Mouse (Mus musculus) neutrophil, adult 5-6 weeks (primary cell): ENCODE measurements around the gene 2010111I01Rik. TPM values are rescaled to one million over a fixed set of nuclear protein-coding genes. Genes with fewer than 3 reads are reported as not detected.
"Not testable (repeated sequence)": the region's sequence is repeated elsewhere in the genome, so short reads cannot be mapped to it uniquely, and the experiment has no call there.

Experiments
- ATAC-seq: fragments of 151-379, 151-347 bp; 2 replicates; pipeline ENCODE4 v1.8.0; 2017; ENCODE audit warnings: mild to moderate bottlenecking, moderate TSS enrichment; ENCODE audit not compliant: insufficient number of reproducible peaks, poor library complexity, low FRiP score, severe bottlenecking; ENCODE audit errors: extremely low read depth
- total RNA-seq: library from RNA; stranded (forward); fragments of 200-1000 nt; gene quantifications from 2 replicates; pipeline ENCODE4 v1.2.3, GENCODE M21; 2017

Gene 2010111I01Rik
- total RNA-seq, 1 experiment from 2014 or later: 44.1 TPM

DNA sequence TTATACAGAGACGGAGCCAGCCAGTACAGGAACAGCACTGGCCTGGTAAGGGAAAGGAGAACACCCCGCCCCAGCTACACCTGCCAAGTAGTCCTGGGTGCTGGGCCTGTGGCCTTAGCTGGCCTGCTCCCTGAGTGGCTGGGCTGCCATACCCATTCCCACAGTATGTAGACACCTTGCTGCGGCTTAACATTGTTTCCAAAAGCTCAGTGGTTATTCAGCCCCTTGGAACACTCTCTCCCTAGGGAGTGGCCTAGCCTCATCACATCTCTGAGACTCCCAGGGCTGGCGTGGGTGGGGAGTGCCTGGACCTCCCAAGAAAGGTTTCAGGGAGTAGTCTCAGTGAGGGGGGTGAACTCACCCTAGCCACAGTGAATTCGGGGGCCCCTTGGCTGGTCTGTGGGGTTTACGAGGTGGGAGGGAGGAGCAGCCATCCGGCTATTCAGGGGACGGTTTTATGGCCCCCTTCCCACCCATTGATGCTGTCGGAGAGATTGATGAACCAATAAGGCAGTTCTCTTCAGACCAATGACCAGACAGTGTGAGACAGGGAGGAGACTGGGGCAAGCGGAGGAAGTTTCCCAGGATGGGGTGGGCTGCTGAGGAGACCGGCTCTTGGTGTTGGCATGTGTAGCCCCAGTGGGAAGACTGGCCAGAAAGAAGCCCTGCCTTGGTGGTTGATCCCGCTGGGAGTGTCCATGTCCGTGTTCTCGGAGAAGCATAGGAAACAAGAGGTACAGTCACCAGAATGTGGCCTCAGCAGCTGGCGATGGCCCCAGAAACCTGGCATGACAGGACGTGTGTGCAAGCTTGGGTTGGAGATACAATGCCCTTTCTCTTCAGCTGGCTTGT is 340.7 kb downstream of the 2010111I01Rik start:
- ATAC-seq: no peak

DNA sequence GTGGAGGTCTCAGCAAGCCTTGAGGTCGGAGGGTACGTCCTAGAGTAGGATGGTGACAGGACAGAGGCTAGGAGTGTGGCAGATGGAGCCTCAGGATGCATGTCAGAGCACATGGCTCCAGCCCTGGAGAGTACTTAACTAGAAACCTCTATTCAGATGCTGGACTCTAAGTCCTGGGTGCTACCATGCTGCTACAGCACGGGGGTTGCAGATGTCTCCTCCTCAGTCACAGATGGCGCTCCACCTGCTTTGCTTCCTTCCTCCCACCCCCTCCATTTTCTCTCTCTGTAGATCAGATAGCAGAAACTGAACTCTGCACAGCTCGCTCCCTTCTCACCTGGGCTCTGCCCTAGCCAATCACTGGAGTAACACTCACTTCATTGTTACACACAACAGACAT is 342.1 kb downstream of the 2010111I01Rik start:
- no peak for ATAC-seq

DNA sequence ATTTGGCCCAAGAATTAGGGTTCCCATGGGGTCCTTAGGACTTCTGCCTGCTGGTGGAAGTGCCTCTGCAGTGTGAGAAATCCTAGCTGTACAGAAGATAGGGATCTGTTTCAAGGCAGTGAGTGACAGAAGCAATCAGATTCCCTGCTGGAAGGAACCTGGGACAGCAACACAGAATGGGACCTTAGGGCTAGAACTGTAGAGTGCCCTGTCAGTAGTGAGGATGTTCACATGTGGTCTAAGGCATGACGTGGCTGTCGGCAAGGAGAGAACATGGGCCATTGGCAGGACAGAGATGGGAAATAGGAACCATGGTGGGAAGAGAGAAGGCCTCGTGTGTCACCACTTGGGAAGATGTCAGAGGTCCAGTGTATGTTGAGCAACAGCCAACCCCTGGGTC is 344.9 kb downstream of the 2010111I01Rik start:
- no peak for ATAC-seq

DNA sequence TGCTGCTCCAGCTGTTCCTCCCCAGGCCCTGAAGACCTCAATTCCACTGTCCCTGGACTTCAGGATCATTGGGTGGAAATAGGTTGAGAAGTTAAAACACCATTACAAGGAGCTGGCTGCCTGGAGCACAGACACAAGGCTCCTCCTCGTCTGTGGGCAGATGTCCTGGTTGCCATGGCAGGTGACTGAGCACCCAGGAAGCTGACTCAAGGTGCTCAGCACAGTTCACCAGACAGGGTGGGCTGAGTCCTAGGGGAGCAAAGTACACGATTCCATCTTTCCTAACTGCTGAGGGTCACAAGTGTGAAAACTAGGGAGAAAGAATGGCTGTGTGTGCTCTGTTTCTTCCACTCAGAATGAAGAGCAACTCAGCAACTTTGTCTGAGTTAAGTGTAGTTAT is 346.5 kb downstream of the 2010111I01Rik start:
- ATAC-seq: no peak

DNA sequence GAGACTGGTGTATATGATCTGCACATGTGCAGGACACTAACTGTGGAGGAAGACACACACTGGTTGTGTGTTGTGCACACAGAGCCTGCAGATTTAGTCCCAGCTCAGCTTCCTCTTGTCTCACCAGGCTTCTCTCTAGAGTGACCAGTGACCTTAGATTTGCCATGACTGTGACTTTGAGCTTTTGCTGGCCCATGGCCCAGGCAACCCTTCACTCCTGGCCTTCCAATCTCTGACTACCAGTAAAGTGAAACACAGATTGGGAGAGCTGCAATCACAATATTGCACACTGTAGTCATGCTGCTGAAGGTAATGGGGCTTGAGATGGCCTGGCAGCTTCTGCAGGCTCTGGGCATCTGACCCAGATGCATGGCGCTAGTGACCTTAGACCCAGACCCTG is 348.6 kb downstream of the 2010111I01Rik start:
- ATAC-seq: no peak

DNA sequence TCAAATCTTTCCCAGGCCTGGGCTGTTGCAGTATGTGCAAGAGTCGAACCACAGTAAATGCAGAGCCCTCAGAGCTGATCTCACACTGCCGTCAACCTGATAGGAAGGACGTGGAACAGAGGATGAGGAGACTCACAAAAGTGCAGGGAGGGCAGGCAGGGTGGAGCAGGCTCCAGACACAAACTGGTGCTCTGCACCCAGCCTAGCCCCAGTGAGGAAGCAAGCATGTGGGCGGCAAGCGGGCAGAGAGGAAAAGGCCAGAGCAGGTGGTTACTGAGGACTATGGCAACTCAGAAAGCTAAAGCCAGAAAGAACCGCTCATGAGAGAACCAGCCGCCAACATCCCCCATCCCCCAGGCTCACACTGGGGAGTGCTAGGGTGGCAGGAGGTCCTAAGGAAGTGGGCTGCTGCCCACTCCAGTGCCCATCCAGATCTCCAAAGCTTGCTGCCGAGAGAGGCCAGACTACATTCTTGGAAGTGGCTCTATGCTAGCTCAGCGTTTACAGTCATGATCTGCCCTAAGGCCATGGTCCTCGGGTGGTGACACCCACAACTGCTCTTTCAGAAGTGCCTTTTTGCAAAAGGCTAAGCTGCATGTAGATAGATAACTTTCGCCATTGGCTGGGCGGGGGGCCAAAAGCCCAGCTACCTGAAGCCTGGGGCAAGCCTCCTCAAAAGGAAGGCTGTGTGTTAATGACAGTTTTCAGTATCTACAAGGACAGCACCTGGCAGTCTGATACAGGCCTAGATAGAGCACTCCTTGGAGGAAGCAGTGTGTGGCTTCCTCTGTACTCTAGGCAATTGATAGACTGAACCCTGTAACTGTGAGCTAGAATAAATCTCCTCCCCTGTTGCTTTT is 349.3 kb downstream of the 2010111I01Rik start:
- no peak for ATAC-seq

DNA sequence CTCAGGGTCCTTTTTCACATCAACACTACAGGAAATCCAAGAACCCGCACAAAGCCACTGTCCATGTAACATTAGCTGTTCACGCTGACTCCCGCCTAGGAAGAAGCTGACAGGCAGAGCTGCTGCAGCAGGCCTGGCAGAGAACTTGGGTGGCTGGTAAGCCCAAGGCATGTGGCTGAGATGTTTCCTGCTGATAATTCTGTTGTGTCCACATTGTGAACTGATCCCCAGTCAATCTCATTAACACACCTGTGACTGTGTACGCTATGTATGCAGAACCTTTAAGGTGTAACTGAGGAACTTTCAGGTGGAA is 349.9 kb downstream of the 2010111I01Rik start:
- no peak for ATAC-seq

DNA sequence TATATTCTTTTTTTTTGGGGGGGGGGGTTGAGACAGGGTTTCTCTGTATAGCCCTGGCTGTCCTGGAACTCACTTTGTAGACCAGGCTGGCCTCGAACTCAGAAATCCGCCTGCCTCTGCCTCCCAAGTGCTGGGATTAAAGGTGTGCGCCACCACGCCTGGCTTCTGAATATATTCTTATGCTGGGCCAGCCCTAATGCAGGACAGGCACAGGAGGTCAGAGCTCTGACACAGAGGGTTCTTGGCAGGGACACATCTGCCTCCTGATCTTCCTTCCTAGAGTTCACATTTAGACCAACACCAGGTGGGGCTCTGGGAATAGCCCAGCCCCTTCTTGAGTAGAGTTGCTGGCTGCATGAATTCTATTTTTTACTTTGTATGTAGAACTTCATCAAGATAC is 350.4 kb downstream of the 2010111I01Rik start:
- not testable (repeated sequence) for ATAC-seq

DNA sequence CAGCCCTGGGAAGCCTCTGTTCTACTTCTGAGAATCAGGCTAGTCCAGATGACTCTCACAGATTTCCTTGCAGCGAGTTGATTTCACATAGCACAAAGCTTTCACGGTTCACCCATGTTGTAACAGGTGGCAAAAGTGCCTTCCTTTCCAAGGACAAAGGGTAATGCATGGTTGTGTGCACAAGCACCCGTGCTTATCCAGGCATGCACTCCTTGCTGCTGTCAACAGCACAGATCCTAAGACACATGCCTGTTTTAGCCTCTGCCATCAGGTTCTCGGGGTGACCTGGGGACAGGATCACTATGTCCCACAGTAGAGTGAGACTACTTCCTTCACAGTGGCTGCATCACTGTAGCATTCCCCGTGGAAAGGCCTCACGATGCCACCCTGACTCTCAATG is 351.1 kb downstream of the 2010111I01Rik start:
- no peak for ATAC-seq

DNA sequence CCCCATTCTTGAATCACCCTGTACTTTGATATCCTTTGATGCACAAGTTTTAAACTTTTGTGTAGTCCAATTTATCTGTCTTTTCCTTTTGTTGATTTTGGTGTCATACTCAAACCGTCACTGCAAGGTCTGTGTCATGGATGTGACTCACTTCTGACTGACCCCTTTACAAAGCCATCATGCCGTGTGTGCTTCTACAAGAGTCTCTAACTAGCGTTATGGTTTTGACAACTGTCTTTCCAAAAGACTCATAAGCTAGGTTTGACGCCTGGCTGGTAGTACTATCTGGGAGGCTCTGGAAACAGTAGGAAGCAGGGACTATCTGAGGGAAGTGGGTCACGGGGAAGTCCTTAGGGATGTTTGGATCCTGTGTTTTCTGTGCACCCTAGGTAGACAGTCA is 351.7 kb downstream of the 2010111I01Rik start:
- ATAC-seq: no peak

DNA sequence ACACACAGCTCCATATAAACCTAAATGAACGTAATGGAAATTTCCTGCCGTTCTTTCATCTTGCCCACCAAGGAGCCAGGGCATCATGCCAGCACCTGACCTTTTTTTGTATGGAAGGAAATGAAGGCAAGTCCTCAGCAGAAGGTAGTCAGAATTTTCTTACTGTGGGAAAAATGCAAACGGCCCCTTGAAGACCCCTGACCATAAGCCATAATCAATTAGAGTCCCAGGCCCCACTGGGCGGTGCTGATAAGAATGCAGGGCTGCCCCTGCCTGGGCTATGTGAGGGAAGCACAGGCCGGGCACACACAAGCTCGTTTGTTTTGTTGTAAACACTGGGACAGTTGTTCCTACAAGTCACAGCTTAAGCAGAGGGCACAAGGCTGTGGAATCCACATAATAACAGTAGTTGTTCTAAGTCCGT is 353.0 kb downstream of the 2010111I01Rik start:
- no peak for ATAC-seq

DNA sequence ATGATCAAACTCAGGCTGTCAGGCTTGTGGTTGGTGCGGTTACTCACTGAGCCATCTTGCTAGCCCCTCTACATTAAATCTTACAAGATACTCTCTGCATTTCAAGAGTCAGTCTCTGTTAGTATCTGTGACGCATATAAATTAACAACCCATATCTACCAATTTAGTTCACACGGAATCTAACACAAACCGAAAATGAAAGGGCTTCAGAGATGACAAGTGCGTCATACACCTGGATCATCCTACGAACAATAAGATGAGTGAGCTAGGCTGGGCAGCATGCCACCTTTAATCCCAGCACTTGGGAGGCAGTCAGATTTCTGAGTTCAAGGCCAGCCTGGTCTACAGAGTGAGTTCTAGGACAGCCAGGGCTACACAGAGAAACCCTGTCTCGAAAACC is 355.1 kb downstream of the 2010111I01Rik start:
- no peak for ATAC-seq

DNA sequence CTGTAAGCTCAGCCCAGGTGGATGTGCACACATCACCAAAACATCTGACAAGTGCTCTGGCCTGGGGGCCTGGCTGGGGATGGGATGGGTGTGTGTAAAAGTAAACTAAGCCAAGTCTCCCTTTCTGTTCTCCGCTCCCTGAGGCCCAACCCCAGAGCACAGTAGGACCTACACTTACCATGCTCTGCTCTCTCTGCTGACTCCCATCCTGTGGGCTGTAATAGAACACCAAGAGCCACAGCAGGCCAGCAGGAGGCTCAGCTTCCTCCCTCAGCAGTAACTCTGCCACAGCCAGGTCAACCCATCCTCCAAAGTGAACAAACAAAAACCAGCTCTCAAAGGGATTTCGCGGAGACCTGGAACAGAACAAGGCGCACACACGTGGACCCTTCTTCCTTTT is 357.0 kb downstream of the 2010111I01Rik start:
- ATAC-seq: no peak

DNA sequence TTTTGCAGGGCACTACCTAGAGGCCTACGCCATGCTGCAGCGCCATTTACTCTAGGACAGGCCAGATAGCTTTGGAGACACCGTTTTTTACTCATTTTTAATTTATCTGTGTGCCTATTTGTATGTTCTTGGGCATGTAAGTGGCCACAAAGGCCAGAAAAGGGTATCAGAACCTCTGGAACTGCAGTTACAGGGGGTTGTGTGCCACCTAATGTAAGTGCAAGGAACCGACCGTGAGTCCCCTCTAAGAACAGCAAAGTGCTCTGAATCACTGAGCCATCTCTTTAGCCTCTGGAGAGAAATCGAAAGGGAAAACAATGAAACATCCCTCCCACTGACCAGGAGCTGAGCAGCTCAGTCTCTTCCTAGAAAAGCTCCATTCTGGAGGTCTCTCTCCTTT is 358.1 kb downstream of the 2010111I01Rik start:
- ATAC-seq: no peak

DNA sequence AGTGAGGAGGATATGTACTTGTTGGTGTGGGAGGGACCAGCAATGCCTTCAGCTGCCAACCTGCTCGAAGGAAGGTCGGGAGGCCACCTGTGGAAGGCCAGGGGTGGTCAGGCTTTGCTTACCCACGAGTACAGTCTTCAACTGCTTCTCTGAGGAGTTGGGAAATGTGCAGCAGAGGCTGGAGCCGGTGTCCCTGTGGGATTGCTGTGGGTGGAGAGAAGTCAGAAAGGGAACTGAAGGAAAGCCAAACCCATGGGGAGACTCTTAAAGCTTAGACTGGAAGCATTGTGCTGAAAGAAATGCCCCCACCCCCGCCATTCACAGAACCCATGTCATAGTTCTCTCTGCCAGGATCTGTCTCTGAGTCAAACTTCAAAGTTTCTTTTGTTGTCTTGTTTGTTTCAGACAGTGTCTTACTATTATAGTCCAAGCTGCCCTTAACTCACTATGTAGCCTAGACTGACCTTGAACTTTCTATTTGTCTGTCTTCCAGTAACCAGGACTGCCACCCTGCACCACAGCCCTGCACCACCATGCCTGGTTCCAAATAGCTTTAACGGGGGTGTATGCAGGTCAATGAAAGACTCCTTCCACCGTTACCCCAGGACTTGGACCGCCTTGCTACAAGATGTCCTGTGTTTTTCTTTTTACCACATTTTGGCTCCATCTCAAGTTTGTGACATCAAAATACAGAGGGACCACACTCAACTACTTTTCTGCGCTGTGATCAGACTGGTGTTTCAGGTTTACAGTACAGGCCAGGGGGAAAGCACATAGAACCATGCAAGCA is 358.8 kb downstream of the 2010111I01Rik start:
- ATAC-seq: no peak

DNA sequence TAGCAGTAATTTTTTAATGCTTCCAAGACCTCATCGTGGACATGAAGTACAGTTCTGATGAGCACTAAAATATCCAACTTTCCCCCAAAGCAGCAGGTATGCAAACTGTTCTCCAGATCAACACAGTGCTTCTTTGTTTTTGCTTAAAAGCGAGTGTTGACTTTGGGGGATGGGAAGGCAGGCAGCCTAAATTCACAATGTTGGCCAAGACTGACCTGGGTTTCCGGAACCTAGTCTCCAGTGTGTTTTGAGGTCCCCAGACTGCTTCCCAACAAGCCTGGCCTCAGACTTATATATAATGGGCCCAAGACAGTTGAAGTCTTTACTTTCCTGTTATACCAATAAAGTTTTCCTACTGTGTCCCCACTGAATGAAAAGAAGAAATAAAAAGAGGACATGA is 359.6 kb downstream of the 2010111I01Rik start:
- ATAC-seq: no peak

DNA sequence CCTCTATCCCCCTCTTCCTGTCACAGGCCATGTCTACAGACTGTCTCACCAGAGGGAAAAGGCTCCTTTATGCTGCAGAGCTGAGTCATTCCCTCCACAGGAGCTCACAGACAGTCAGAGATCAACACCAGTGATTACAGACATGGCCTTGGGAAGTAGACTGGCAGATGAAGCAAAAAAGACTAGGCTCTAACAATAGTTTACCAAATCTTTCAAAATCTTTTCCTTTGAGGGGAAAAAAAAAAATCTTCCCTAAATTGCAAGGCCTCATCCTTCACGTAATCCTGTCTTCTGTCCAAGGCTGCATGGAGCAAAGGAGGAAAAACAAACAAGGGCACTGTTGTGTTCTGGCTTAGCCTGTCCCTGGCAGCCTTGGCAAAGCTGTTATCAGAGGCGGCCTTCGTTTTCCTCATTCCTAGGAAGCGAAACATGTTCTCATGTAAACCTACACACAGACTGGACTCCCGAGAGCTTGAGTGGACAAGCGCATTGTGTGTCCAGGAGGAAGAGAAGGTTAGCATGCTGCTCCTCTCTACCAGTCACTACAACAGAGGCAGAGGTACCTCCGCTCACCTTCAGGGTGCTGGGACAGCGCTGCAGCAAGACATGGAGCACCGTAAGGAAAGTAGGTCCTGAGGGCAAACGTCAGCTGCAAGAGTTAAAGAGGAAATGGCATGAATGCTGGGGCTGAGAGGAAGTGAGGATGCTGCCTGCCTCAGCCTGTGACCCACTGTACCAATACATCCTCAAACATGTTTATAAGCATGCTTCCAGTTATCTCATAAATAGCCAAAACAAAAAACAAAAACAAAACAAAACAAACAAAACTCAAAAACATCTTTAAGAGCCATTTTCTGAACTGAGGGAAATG is 360.5 kb downstream of the 2010111I01Rik start:
- no peak for ATAC-seq

DNA sequence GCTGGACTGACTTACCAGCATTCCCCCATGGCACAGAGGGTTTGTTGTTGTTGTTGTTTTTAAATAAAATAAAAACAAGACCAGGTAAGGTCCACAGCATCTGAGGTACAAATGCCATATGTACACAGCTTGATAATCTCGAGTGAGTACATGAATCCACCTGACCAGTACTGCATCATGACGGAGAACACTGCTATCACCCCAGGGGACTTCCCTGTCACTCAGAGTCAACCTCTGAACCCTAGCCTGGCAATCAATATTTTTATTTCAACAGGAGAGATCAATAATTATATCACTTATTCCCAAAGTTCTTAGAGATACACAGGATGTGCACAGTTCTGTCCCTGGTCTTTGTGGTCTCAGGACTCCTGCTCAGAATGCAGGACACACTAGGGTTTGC is 361.3 kb downstream of the 2010111I01Rik start:
- no peak for ATAC-seq
